Mouse (Mus musculus): ENCODE data around the gene Zfp968. TPM values are rescaled to one million over a fixed set of nuclear protein-coding genes. Genes with fewer than 3 reads are reported as not detected.
"Not testable (repeated sequence)": the region's sequence is repeated elsewhere in the genome, so short reads cannot be mapped to it uniquely, and the experiment has no call there.

The Zfp968 gene
- 1 to 10 TPM; 3.1 TPM for polyA plus RNA-seq (2017; shearing (Covaris generic))

DNA sequence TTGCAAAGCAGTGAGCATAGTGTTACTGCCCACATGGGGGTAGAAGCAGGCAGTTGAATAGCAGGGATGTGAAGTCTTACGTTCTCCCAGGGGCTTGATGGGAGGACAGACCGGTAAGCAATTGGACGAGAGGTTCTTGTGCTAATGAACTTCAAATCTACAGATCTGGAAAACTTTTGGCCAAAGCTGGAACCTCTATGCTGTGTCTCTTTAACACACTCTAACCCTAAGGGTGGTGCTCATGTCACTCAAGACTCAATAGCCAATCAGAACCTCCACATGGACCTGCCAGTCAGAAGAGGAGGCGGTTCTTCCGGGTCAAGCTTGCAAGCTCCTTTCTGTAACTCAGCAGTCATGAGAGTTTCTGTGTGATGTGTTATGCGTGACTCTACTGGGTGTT lies at the start of gene Zfp968:
Gene Zfp968 (plus strand): TSS at position 301 of the 400 bp plus-strand sequence.
- ATAC-seq: not testable (repeated sequence)

DNA sequence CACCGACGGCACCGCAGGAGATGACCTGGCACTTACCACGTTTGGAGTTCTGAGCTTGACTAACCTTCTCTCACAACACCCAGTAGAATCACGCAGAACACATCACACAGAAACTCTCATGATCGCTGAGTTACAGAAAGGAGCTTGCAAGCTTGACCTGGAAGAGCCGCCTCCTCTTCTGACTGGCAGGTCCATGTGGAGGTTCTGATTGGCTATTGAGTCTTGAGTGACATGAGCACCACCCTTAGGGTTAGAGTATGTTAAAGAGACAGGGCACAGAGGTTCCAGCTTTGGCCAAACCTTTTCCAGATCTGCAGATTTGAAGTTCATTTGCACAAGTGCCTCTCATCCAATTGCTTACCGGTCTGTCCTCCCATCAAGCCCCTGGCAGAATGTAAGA lies 34.1 kb upstream of the Zfp968 start, which contains the start of gene Gm4631:
Gene Gm4631 (minus strand): TSS at position 101 of the 400 bp plus-strand sequence.
- not testable (repeated sequence) for ATAC-seq

Other genes with a start within 250 kb of the Zfp968 start
- 10 to 100 TPM in 1 of 2 experiments, 1 to 10 TPM in 1; 4.3 to 19.8 TPM for gene Gm14399, start 230.4 kb upstream of the Zfp968 start, polyA plus RNA-seq (2017; shearing (Covaris generic))
- under 1 TPM; 0.24 to 0.37 TPM for gene Gm14443, start 196.6 kb upstream of the Zfp968 start, polyA plus RNA-seq (2017; shearing (Covaris generic))
- 1 to 10 TPM; 4.7 to 6.8 TPM for gene Gm14391, start 165.5 kb upstream of the Zfp968 start, polyA plus RNA-seq (2017; shearing (Covaris generic))
- gene Gm14440, start 97.3 kb upstream of the Zfp968 start, polyA plus RNA-seq (2017; shearing (Covaris generic)): 1 to 10 TPM in 1 of 2 experiments, not detected in 1; 6.9 TPM
- 10 to 100 TPM in 1 of 2 experiments, 1 to 10 TPM in 1; 8.0 to 10.4 TPM for gene Gm4631, start 34.2 kb upstream of the Zfp968 start, polyA plus RNA-seq (2017; shearing (Covaris generic))
- gene Gm4724, start 63.4 kb downstream of the Zfp968 start, polyA plus RNA-seq (2017; shearing (Covaris generic)): 10 to 100 TPM; 16.1 to 18.7 TPM
- gene Zfp965, start 97.5 kb downstream of the Zfp968 start, polyA plus RNA-seq (2017; shearing (Covaris generic)): 1 to 10 TPM; 6.9 to 8.5 TPM

Data from activated CD4-positive, CD25-positive, alpha-beta regulatory T cell, adult 4 months (primary cell).